Mouse (Mus musculus): ENCODE data around the gene Yju2.

DNA sequence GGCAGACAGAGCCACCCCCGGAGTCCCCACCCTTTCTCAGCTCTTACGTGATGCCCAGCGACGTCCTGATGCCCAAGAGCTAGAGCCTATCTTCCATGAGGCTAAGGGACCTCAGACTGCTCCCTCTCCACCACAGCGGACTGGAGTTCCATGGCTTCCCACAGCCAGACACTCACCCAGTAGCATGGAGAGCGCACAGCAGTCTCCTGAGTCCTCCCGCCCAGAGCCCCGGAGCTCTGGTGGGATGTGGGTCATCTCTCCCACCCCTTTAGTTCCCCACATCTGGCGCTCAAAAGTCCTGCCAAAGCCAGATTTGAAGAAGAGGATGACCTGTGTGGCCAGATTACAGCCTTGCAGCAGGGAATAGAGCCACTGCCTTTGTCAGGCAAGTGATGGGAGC, 8.3 kb upstream of the Yju2 start:
- TF ChIP-seq CTCF (IDR thresholded peaks at IDR 0.05; ENCODE audit: low read depth, low read length) (no peak), POLR2A (IDR thresholded peaks at IDR 0.05; ENCODE audit: borderline replicate concordance, low read depth, low read length) (no peak)

Measured in bone marrow macrophage, adult 2 months (primary cell).